Mouse (Mus musculus): Measurements from ENCODE around the gene Dnajc14. TPM values are rescaled to one million over a fixed set of nuclear protein-coding genes. Genes with fewer than 3 reads are reported as not detected.

Dnajc14 gene
- polyA plus RNA-seq, 1 experiment, result 30.5 TPM

DNA sequence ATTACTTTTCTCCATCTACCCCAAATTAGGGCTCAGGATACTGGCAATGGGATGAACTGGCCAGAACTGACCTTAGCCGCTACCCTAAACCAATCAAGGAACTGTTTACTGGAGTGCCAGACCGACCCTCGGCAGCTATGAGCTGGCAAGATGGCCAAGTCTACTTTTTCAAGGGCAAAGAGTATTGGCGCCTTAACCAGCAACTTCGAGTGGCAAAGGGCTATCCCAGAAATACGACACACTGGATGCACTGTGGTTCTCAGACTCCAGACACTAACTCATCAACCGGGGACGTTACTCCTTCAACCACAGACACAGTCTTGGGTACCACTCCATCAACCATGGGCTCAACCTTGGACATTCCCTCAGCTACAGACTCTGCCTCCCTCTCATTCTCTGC, 5.2 kb upstream of the Dnajc14 start:
- TF ChIP-seq CTCF (IDR thresholded peaks at IDR 0.05; ENCODE audit: borderline replicate concordance, extremely low read depth, insufficient read depth, insufficient read length) (no peak), POLR2A (IDR thresholded peaks at IDR 0.05; ENCODE audit: borderline replicate concordance, extremely low read depth, insufficient read depth, insufficient read length, poor library complexity, severe bottlenecking) (no peak)
- no peak for DNase-seq (ENCODE audit: low read depth)

DNA sequence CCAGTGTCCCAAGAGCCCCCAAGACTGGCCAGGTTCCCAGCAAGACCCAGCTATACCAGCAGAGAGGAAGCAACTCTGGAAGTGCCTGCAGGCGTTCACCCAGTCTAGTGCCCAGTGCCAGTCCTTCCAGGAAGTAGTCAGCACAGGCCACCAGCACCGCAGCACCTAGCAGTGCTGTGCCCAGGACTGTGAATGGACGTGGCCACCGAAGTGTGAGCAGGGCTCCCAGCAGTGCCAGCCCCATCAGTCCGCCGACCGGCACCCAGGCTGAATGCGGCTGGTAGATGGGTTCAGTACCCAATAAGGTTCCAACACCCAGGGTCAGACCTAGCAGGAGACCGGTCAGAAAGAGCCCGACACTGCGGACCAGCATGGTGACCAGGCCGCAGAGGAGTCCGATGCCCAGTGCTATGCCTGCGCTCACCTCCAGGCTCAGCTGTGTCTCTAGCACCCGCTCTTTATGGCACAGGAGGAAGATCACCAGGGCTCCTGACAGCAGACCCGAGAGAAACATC, 1.8 kb upstream of the Dnajc14 start:
- no peak for DNase-seq (ENCODE audit: low read depth)
- TF ChIP-seq POLR2A (IDR thresholded peaks at IDR 0.05; ENCODE audit: borderline replicate concordance, extremely low read depth, insufficient read depth, insufficient read length, poor library complexity, severe bottlenecking) (no peak), CTCF (IDR thresholded peaks at IDR 0.05; ENCODE audit: borderline replicate concordance, extremely low read depth, insufficient read depth, insufficient read length) (no peak)

- no peak for DNase-seq (ENCODE audit: low read depth)
- TF ChIP-seq POLR2A (IDR thresholded peaks at IDR 0.05; ENCODE audit: borderline replicate concordance, extremely low read depth, insufficient read depth, insufficient read length, poor library complexity, severe bottlenecking), result no peak
- TF ChIP-seq CTCF (IDR thresholded peaks at IDR 0.05; ENCODE audit: borderline replicate concordance, extremely low read depth, insufficient read depth, insufficient read length), result no peak
Observed at GRCm38 (mm10) chr10:128802956-128803355, 906 bp upstream of the Dnajc14 start.

- no peak for DNase-seq (ENCODE audit: low read depth)
- TF ChIP-seq CTCF (IDR thresholded peaks at IDR 0.05; ENCODE audit: borderline replicate concordance, extremely low read depth, insufficient read depth, insufficient read length) (no peak), POLR2A (IDR thresholded peaks at IDR 0.05; ENCODE audit: borderline replicate concordance, extremely low read depth, insufficient read depth, insufficient read length, poor library complexity, severe bottlenecking) (no peak)
Observed at GRCm38 (mm10) chr10:128803361-128803760, 501 bp upstream of the Dnajc14 start.

- peak; percentile 93 for DNase-seq (ENCODE audit: low read depth)
- TF ChIP-seq POLR2A (IDR thresholded peaks at IDR 0.05; ENCODE audit: borderline replicate concordance, extremely low read depth, insufficient read depth, insufficient read length, poor library complexity, severe bottlenecking) (peak; percentile 32; the same call in 1 of the 2 replicates), CTCF (IDR thresholded peaks at IDR 0.05; ENCODE audit: borderline replicate concordance, extremely low read depth, insufficient read depth, insufficient read length) (no peak)
Observed at GRCm38 (mm10) chr10:128804271-128805091, 619 bp downstream of the Dnajc14 start, which contains the start of gene Tmem198b. TSS of gene Tmem198b (minus strand) at chr10:128804370.

DNA sequence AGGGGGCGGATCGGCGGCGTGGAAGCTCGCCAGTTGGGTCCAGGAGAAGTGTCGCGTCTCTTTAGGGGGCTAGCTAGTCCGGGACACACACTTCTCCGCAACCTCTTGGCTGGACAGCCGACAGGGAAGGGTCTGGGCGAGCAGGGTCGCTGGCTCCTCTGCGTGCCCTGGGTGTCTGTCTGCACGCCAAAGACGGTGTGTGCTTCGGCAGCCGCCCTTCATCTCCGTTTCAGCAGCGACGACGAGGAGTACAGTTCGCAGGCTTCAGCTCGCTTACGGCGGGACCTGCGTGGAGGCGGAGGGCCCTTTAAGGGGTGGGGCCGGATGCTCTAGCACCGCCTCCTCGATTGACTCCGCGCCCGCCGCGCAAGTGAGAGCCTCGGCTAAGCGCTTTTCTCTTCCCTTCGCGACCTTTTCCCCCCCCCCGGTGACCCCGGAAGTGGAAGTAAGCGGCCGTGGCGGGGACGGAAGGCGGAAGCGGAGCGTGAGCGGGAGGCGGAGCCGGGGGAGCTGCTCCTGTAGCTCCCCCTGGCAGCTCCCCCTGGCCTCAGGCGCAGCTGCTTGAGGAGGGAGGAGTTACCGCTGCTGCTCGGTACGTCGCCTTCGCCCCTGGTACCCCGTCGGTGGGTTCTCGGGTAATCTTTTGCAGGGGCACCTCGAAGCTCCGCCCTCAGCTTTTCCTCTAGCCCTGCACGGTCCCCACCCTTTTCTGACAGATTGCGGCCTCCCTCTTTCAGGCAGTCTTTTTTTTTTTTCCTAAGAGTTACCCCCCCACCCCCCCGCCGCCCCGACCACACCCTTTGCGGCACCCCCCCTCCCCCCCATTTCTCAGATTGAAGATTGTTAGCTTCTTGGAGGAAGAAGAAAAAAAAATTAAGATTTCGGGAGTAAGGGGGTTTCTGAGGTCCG, 1.5 kb downstream of the Dnajc14 start:
- peak; percentile 99 for DNase-seq (ENCODE audit: low read depth)
- peak; percentile 33; the same call in 1 of the 2 replicates for TF ChIP-seq POLR2A (IDR thresholded peaks at IDR 0.05; ENCODE audit: borderline replicate concordance, extremely low read depth, insufficient read depth, insufficient read length, poor library complexity, severe bottlenecking)
- TF ChIP-seq CTCF (IDR thresholded peaks at IDR 0.05; ENCODE audit: borderline replicate concordance, extremely low read depth, insufficient read depth, insufficient read length), result no peak

DNA sequence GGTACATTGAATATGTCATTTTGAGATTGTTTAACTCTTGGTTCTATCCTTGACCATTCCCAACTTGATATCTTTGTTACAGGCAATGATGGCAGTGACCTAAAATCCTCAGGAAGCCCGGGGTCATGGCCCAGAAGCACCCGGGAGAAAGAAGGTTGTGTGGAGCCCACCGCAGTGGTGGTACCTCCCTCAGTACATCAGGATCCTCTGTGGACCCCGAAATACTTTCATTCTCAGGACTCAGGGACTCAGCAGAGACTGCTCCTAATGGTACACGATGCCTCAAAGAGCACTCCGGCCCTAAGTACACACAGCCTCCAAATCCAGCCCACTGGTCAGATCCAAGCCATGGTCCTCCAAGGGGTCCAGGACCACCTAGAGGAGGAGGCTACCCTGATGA, 2.2 kb downstream of the Dnajc14 start:
- DNase-seq (ENCODE audit: low read depth), result no peak
- TF ChIP-seq CTCF (IDR thresholded peaks at IDR 0.05; ENCODE audit: borderline replicate concordance, extremely low read depth, insufficient read depth, insufficient read length) (no peak), POLR2A (IDR thresholded peaks at IDR 0.05; ENCODE audit: borderline replicate concordance, extremely low read depth, insufficient read depth, insufficient read length, poor library complexity, severe bottlenecking) (no peak)

DNA sequence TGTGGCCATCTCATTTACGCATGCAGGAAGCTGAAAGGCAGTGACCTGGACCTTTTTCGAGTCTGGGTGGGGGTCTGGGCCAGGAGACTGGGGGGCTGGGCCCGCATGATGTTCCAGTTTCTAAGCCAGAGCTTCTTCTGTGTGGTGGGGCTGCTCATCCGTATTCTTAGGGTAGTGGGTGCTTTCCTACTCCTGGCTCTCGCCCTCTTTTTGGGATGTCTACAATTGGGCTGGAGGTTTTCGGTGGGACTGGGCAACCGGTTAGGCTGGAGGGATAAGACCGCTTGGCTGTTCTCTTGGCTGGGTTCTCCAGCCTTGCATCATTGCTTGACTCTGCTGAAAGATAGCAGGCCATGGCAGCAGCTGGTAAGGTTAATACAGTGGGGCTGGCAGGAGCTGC, 3.2 kb downstream of the Dnajc14 start:
- DNase-seq (ENCODE audit: low read depth), result no peak
- TF ChIP-seq CTCF (IDR thresholded peaks at IDR 0.05; ENCODE audit: borderline replicate concordance, extremely low read depth, insufficient read depth, insufficient read length), result no peak
- TF ChIP-seq POLR2A (IDR thresholded peaks at IDR 0.05; ENCODE audit: borderline replicate concordance, extremely low read depth, insufficient read depth, insufficient read length, poor library complexity, severe bottlenecking), result no peak

GRCm38 (mm10) chr10:128817033-128817432, 13.2 kb downstream of the Dnajc14 start, which contains the start of gene Sarnp:
TSS of gene Sarnp (plus strand) at chr10:128817333.
- DNase-seq (ENCODE audit: low read depth), result no peak
- TF ChIP-seq CTCF (IDR thresholded peaks at IDR 0.05; ENCODE audit: borderline replicate concordance, extremely low read depth, insufficient read depth, insufficient read length), result no peak

- TF ChIP-seq POLR2A (IDR thresholded peaks at IDR 0.05; ENCODE audit: borderline replicate concordance, extremely low read depth, insufficient read depth, insufficient read length, poor library complexity, severe bottlenecking), result no peak
- no peak for TF ChIP-seq CTCF (IDR thresholded peaks at IDR 0.05; ENCODE audit: borderline replicate concordance, extremely low read depth, insufficient read depth, insufficient read length)
- DNase-seq (ENCODE audit: low read depth), result no peak
Observed at GRCm38 (mm10) chr10:128820217-128820616, 16.4 kb downstream of the Dnajc14 start.

All from brain, embryonic 14.5 days (tissue).